Mouse (Mus musculus): ENCODE data around the gene Carmil1.
"Not testable (repeated sequence)": the region's sequence is repeated elsewhere in the genome, so short reads cannot be mapped to it uniquely, and the experiment has no call there.

Carmil1 gene

DNA sequence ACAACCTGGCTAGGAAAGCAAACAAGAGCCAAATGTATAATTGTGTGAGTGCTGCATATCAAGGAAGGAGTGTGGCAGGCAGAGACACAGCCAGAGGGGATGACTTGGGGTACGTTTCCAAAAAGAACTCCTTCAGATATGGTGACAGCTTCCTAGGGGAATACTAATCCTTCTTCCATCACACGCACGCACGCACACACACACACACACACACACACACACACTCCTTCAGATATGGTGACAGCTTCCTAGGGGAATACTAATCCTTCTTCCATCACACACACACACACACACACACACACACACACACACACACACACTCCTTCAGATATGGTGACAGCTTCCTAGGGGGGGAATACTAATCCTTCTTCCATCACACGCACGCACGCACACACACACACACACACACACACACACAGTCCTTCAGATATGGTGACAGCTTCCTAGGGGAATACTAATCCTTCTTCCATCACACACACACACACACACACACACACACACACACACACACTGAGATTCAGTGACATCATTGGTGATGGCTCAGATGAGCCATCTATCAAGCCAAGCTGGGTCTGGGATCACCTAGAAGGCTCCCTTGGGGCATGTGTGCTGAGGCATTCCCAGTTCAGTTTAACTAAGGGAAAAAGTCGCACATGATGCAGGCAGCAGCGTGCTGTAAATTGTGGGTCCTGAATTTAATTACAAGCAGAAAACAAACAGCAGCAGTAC lies 175.8 kb downstream of the Carmil1 start:
- not testable (repeated sequence) for DNase-seq (ENCODE audit: low read depth, low spot score)

- no peak for DNase-seq (ENCODE audit: low read depth, low spot score)
Measured at GRCm38 (mm10) chr13:24104016-24104415, 176.6 kb downstream of the Carmil1 start.

- no peak for DNase-seq (ENCODE audit: low read depth, low spot score)
Measured at GRCm38 (mm10) chr13:24103152-24103551, 177.4 kb downstream of the Carmil1 start.

DNA sequence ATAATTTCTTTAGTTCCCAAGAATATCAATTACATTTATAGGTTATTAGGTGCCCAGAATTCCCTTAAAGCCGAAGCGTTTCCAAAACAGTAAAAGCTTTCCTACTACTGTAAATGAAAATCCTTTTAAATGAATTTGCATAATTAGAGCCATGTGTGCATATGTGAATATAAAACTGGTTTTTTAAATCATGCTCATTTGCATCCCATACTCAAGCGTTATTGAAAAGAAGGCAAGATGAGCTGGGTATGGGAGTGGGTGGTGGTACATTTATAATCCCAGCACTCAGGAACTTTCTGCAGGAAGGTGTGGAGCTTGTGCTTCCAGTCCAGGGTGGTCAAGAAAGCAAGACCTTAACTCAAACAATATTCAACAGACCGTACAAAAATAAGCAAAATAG lies 178.3 kb downstream of the Carmil1 start:
- no peak for DNase-seq (ENCODE audit: low read depth, low spot score)

DNA sequence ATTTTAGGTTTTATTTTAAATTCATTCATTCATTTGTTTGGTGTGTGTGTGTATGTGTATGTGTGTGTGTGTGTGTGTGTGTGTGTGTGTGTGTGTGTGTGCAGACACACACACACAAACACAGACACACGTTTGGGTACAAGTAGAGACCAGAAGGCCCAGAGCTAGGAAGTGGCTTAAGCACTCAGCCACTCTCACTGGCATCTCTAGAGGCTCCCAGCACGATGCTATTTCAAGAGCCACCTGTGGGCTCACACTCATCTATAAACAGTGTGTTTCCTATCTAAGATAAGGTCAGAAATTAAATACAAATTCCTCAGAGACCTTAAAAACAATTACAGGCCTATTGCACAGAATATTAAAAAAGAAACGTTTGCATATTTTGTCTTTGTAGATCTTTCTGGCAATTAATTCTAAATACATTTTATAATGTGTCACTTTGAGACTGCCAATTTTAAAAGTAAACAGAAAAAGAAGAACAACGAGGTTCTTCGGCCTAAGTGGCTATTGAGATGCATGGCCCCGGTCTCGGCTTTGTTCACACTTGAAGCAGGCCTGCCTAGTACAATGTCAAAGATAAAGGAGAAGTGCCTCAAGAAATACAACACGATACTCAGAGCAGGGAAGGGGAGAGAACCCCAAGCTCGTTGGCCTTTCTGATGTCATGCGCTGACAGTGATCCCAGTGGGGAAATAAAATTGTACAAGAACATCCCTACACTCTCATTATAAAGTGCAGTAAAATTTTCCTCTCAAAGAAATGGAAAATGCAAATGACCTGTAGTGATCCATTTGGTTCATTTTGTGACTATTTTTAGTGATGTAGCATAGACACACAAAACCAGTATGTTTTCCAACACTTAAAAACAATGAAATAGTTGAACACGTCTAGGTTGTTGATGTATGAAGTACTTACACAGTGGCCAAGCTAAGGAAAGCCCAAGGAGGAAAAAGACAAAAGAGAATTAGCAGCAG lies 179.2 kb downstream of the Carmil1 start:
- no peak for DNase-seq (ENCODE audit: low read depth, low spot score)

GRCm38 (mm10) chr13:24100516-24101094 lies 180.0 kb downstream of the Carmil1 start:
- no peak for DNase-seq (ENCODE audit: low read depth, low spot score)

- DNase-seq (ENCODE audit: low read depth, low spot score): no peak
Measured at GRCm38 (mm10) chr13:24096573-24096972, 184.0 kb downstream of the Carmil1 start.

- no peak for DNase-seq (ENCODE audit: low read depth, low spot score)
Measured at GRCm38 (mm10) chr13:24094825-24095547, 185.6 kb downstream of the Carmil1 start.

GRCm38 (mm10) chr13:24093108-24093507 lies 187.5 kb downstream of the Carmil1 start:
- DNase-seq (ENCODE audit: low read depth, low spot score): no peak

DNA sequence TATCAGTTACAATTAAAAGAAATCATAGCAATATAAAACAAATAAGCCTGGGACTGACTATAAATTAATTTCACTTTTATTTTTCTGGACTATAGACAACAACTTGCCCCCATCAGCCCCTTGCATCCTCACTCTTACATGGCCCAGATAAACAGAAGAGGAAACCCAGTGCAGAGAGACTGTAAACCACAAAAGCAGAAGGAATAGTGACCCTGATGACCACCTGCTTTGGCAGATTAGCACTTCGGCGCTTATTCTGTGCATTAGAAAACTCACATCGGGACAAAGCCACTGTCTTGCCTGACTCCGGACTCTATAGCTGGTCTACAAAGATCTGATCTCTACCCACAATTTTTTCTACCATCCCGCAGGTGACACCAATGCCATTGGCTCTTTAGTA lies 188.5 kb downstream of the Carmil1 start:
- no peak for DNase-seq (ENCODE audit: low read depth, low spot score)

GRCm38 (mm10) chr13:24082153-24082552 lies 198.4 kb downstream of the Carmil1 start:
- no peak for DNase-seq (ENCODE audit: low read depth, low spot score)

DNA sequence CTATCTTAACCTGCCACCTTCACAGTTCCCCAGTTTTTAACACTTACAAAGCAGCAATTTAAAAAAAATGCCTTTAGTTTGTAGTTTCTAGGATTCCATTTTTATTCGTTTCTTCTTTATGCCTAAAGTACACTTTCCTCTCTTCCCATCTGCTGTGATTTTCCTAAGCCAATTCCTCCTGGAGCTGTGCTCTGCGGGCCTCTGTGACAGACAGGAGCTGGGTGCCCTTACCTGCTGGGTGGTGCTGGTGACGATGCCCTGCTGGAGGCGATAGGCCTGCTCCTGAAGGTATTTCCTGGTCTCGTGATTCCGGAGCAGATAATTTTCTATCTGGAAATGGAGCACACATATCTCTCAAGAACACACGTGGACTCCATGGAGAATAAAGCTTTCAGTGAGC lies 198.9 kb downstream of the Carmil1 start:
- no peak for DNase-seq (ENCODE audit: low read depth, low spot score)

DNA sequence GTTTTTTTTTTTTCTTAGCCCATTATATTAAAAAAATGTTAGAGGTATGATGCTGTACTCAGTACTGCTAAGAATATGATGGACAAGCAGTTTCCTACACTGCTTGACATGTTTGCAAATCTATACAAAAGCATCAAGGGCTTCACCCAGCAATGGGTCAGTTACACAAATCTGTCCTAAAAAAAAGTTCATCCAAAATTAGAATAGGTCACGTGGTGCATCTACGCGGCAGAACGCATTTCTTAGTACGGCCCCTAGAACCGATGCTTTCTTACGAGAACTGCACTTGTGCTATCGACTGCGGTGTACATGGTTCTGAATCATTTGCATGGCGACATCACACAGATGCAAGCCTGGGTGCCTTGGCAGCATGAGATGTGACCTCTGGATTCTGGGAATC lies 208.0 kb downstream of the Carmil1 start:
- DNase-seq (ENCODE audit: low read depth, low spot score): no peak

DNA sequence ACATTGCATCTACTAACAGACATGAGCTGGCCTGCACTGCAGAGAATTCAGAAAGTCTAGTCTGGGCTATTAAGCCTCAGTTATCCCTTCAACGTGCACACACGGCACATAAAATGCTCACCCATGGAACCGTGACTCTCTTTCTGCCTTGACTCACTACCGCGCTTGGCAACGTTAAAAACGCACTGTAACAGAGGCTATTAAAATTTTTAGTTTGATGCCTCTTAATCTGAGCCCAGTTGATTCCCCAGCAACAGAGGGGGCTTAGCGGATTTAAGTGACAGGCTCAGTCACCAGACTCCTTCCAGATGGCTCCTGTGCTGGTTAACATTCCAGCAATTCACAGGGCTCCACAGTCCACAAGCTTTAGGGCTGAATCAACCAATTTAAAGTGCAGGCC lies 213.0 kb downstream of the Carmil1 start:
- DNase-seq (ENCODE audit: low read depth, low spot score): no peak

GRCm38 (mm10) chr13:24065536-24065935 lies 215.1 kb downstream of the Carmil1 start:
- DNase-seq (ENCODE audit: low read depth, low spot score): no peak

- DNase-seq (ENCODE audit: low read depth, low spot score): no peak
Measured at GRCm38 (mm10) chr13:24062770-24063169, 217.8 kb downstream of the Carmil1 start.

DNA sequence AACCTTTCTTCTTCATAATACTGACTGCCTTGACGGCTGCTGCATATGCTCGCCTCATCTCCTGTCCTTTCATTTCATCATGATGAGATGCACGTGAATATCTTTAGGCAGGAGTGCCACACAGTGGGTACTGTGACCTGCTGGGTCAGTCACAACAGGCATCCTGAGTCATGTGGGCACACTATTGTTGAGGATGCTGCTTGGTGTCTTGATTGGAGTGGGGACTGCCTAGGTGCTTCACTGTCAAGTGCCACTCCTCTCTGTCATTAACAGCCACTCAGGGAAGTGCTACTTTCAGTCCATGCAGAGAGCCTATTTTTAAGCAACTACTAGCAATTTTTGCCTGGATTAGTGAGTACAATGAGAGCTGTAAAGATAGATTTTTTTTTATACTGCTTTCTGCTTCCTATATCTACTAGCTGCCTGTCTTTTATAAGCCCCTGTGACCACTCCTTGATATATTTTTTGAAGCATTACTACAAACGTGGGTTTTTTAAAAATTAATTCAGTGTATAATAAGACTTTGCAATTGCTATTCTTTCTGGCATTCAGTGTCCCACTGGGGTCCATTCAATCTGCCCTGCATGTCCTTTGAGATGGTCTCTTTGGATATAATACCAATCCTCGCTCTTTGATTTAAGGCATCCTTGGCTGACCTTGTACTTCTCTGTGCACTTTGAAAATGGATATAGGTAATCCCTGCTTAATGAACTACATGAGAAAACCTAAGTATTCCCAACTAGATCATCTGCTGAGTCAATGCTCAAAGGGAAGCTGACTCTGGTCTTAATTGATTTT lies 225.3 kb downstream of the Carmil1 start:
- DNase-seq (ENCODE audit: low read depth, low spot score): no peak

DNA sequence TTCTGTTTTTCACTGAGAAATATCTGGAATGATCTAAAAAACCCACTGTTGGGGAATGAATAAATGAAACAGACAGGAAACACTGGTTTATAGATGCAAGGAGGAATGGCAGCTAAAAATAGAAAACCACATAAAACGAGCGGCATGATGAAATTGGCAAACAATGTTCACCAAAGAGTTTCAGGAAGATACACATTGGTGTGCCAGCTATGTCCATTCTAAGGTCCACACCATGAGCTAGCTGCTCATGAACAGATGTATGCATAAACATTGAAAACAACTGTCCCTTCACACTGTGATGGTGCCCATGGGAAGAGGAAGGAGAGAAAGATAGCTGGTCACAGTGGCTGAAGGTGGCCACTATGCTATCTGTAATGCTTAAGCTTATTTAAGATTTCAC lies 229.1 kb downstream of the Carmil1 start:
- no peak for DNase-seq (ENCODE audit: low read depth, low spot score)

DNA sequence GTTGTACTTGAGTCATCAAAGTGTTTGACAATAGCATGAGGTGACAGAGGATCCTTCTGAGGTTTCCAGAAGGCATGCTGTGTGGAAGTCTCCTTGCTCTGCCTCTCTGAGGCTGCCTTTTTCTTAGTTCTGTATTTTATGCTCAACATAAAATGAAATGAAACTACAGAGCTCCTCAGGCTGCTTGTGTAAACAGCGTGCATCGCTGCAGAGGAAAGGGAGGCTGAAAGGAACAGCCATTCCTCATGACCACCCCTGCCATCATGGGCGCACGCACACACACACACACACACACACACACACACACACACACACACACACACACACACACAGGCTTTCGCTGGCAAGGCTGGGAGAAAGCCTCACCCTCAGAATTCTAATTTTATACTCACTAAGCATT lies 230.3 kb downstream of the Carmil1 start:
- DNase-seq (ENCODE audit: low read depth, low spot score): no peak

- DNase-seq (ENCODE audit: low read depth, low spot score): no peak
Measured at GRCm38 (mm10) chr13:24049267-24050034, 231.1 kb downstream of the Carmil1 start.

All from CD4-positive, CD25-positive, alpha-beta regulatory T cell, adult 2 months (primary cell).